9 mouse cellular contexts compared by ENCODE assay signal in genomic region chr17:84061621-84062020, GRCm38 (mm10).
DNase-seq lines count a peak whose midpoint lies in the region; ATAC-seq lines count a peak whose summit lies in the region.
"Had no signal": no experiment of that assay in that cellular context is flagged by ENCODE, and none has a peak within 500 bp of the region (broad histone marks: within the 10 kb centered on the region; RNA-seq: fewer than 3 reads in every experiment).

No protein-coding gene starts in this region.

- 64% methylated on average over 6 of the region's 6 CpGs for WGBS in heart, embryonic 10.5 days

- DNase-seq in heart, adult 11 months: peak; percentile 98
- no peak for DNase-seq in heart, embryonic 10.5 days (ENCODE audit: low spot score)
- DNase-seq in CD4-positive helper T cell, adult 2 months (ENCODE audit: low read depth, low spot score): peak; percentile 60
- DNase-seq in urinary bladder, postnatal 25 days (ENCODE audit: low spot score): no peak
- no peak for DNase-seq in retina, embryonic 14.5 days (ENCODE audit: low spot score)
- no peak for DNase-seq in embryo, embryonic 10.5 days (ENCODE audit: low spot score)

- no peak overlapping the region for H3K4me3 ChIP-seq in heart, embryonic 10.5 days
- H3K4me3 ChIP-seq: heart, embryonic 13.5 days had no signal

- H3K36me3 ChIP-seq in heart, embryonic 10.5 days: no peaks in the 10 kb centered on the region
- H3K36me3 ChIP-seq: heart, embryonic 13.5 days had no signal

- H3K27me3 ChIP-seq in heart, embryonic 10.5 days (ENCODE audit: insufficient read depth, poor library complexity, severe bottlenecking): peaks cover 19% of the 10 kb centered on the region
- H3K27me3 ChIP-seq: heart, embryonic 13.5 days had no signal

- ATAC-seq in hematopoietic stem cell, adult 5-6 weeks (replicated peaks in 1 of 2; ENCODE audit: insufficient read depth in 1 of 2, low FRiP score in 2 of 2, low TSS enrichment in 1 of 2, low read depth in 1 of 2, poor library complexity in 2 of 2, severe bottlenecking in 2 of 2): peak; percentile 63 to 67
- peak; percentile 80 for ATAC-seq in megakaryocyte, adult 5-6 weeks (ENCODE audit: poor library complexity, severe bottlenecking)

- no peaks in the 10 kb centered on the region for H3K9me3 ChIP-seq in heart, embryonic 10.5 days

- H3K27ac ChIP-seq in heart, embryonic 10.5 days: no peak overlapping the region
- H3K27ac ChIP-seq: heart, embryonic 13.5 days had no signal

- H3K4me1 ChIP-seq in heart, embryonic 10.5 days: peaks cover 34% of the 10 kb centered on the region

Comparison
In these comparisons a context has a peak if more than half of its experiments do, and no peak if none do; other contexts are left out.
1. DNase-seq: peak in heart, adult 11 months (single experiment) and CD4-positive helper T cell, adult 2 months (single experiment); none in heart, embryonic 10.5 days (single experiment), urinary bladder, postnatal 25 days (single experiment), retina, embryonic 14.5 days (single experiment) and embryo, embryonic 10.5 days (single experiment).